Mouse (Mus musculus): ENCODE measurements around the gene Atp6v0d1.

The Atp6v0d1 gene

DNA sequence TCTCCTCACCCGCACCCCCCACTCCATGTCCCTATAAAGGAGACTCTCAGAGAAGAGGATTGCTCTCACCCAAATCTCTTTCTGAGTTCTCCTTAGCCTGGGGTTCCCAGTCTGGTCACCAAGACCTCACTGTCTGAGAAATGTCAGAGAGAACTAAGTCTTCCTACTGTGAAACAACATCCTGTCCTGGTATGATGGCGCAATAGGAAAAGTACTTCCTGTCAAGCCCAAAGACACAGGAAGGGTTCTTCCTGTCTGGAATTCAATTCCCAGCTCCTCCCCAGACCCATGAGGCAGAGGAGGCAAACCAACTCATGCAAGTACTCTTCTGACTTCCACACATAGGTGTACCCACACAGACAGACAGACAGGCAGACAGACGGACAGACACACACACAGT lies 61.2 kb downstream of the Atp6v0d1 start:
- DNase-seq (ENCODE audit: low spot score), result no peak

DNA sequence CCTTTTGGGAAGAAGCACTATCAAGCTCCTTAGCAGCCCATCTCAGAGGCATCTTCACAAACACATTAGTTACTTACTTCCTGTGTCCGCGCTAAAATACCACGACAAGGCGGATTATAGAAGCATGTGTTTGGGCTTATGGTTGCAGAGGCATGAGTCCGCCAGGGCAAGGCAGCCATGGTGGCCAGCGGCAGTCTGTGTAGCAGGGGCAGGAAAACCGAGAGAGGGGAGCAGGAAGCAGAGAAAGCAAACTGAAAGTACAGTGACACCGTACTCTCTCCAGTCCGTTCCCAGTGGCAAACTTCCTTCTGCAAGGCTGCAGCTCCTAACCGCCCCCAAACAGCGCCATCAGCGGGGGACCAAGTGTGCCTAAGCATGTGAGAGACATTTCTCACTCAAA lies 66.1 kb downstream of the Atp6v0d1 start:
- no peak for DNase-seq (ENCODE audit: low spot score)

DNA sequence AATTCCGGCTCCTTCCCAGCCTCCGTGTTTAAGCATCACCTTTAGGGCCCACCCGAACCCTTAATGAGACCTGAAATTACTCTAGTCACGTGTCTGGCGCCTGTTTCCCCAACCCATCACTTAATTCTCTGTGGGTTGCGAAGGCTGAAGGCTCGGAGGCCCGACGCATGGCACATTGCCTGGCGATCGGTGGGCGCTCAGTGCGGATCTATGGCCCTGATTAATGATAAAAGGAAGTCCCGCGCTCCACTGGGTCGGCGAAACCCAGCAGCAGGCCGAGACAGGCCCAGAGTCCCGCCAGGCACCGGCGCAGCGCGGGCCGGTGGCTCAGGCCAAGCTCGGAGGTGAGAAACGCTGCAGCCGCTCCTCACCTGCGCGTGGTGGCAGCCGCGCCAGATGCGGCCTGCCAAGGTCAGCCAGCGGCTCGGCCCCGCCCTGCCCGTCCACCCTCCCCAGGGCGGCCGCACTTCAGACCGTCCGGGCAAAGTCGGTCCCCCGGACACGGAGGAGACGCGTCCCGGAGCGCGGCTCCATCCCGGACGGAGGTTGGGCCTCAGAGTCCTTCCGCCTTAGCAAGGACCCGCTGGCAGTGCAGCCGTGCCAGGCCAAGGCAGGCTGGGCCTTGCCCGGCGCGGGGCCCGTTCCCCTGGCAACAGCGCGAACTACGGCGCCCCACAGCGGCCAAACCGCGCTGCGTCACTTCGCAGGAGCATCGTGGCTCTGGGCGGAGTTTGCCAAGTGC lies 69.2 kb downstream of the Atp6v0d1 start, which contains the start of gene Zdhhc1:
Zdhhc1 (minus strand) TSS at position 464 of the 742 bp plus-strand sequence.
- DNase-seq (ENCODE audit: low spot score), result peak; percentile 70

GRCm38 (mm10) chr8:105495350-105496302 lies 70.2 kb downstream of the Atp6v0d1 start:
- DNase-seq (ENCODE audit: low spot score), result no peak

- DNase-seq (ENCODE audit: low spot score), result no peak
These were observed 71.3 kb downstream of the Atp6v0d1 start for GRCm38 (mm10) chr8:105494566-105494965.

DNA sequence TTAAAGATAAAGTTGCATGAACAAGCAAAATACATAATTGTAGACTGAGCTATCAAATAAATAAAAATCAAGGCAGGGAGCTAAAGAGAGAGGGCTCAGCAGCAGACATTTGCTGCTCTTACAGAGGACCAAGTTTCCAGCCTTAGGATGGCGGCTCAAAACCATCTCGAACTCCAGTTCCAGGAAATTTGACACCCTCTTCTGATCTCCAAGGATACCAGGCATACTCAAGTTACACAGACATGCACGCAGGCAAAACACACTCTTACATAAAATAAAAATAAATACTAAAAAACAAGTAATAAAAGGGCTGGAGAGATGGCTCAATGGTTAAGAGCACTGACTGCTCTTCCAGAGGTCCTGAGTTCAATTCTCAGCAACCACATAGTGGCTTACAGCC lies 72.4 kb downstream of the Atp6v0d1 start:
- DNase-seq (ENCODE audit: low spot score), result no peak

DNA sequence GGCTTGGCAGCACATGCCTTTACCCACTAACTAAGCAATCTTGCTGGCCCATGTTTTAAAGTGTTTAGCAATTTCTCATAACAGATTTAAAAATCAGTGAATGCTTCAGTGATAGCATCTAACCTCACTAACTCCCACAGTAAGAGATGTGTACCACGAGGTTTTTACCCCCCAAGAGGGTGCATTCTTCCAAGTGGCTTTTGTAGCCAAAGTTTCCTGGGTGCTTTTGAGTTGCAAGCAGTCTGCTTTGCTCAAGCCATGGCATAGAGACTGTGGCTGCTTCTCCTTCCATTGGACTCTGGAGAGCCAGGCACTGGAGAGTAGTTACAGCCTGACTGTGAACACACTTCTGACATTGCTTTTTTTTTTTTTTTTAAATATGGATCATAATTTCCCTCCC lies 76.6 kb downstream of the Atp6v0d1 start:
- no peak for DNase-seq (ENCODE audit: low spot score)

- DNase-seq (ENCODE audit: low spot score), result no peak
These were observed 77.8 kb downstream of the Atp6v0d1 start for GRCm38 (mm10) chr8:105488082-105488481.

- DNase-seq (ENCODE audit: low spot score), result no peak
These were observed 81.5 kb downstream of the Atp6v0d1 start for GRCm38 (mm10) chr8:105484392-105484791.

GRCm38 (mm10) chr8:105484030-105484368 lies 81.8 kb downstream of the Atp6v0d1 start:
- no peak for DNase-seq (ENCODE audit: low spot score)

DNA sequence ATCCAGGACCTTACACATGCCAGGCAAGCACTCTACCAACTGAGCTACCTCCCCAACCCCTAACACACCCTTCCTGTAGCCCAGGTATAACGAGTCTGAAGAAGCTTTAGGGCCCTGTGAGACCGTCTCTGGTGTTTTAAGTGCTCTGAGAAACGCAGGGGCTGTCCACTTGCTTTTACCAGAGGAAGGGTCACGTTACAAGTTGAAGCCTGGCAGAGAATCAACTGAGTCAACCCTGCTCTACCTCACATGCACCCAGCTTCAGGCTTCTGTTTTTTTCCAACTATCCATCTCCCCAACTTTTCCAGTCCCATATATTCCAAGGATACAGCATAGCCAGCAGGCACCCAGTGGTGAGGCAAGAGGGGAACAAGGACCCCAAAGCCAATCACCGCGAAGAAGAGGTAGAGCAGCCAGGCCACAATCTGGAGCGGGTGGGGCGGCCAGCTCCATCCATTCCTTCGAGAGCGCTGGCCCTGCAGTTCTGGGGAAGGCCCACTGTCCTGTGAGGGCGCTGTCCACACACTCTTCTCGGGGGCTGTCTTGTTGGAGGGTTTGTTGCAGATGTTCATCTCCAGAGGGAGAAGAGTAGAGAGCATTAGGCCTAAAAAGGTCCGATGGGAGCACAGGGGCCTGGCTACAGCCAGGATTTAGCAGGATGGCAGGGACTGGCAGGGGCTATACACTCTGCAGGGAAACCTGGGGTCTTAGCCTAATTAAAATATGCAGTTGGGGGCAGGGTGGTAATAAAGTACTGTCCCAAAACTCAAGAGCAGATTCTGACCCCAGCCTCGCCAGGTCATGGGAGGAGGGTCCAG lies 82.4 kb downstream of the Atp6v0d1 start:
- no peak for DNase-seq (ENCODE audit: low spot score)

DNA sequence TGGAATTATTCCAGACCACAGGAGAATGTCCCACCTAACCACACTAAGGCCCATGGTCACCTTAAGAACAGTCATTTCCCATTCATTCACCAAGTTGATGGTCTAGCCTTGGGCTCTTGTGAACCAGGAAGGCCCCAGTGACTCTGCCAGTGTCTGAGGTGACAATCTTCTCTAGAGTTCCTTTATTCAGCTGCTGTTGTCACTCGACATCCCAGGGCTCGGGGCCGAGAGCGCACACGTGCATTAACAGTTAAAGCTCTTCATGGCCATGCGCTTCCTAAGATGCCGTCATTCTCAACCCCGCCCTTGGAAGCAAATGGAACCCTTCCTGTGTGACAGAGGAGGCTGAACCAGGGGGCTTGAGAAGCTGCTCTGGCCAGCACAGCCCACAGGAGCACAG lies 83.7 kb downstream of the Atp6v0d1 start:
- no peak for DNase-seq (ENCODE audit: low spot score)

- DNase-seq (ENCODE audit: low spot score), result no peak
These were observed 84.4 kb downstream of the Atp6v0d1 start for GRCm38 (mm10) chr8:105481453-105481852.

GRCm38 (mm10) chr8:105481013-105481412 lies 84.8 kb downstream of the Atp6v0d1 start:
- no peak for DNase-seq (ENCODE audit: low spot score)

DNA sequence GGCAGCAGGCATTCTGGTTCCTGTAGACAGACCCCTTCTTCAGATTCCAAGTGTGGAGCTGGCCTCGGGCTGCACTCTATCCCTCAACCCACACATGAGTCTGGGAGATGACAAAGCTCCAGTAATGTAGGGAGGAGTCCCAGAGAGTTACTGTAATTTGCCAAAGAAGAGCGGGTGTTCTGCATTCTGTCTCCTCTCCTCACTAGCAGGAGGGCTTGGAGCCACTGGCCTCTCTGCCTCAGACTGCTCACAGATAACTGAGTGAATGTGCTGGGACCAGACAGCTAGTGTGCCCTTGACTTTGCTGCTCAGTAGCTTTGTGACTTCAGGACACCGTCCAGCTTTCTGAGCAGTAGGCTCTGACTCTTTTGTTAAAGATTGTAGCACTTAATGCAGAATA lies 88.1 kb downstream of the Atp6v0d1 start:
- DNase-seq (ENCODE audit: low spot score), result no peak

DNA sequence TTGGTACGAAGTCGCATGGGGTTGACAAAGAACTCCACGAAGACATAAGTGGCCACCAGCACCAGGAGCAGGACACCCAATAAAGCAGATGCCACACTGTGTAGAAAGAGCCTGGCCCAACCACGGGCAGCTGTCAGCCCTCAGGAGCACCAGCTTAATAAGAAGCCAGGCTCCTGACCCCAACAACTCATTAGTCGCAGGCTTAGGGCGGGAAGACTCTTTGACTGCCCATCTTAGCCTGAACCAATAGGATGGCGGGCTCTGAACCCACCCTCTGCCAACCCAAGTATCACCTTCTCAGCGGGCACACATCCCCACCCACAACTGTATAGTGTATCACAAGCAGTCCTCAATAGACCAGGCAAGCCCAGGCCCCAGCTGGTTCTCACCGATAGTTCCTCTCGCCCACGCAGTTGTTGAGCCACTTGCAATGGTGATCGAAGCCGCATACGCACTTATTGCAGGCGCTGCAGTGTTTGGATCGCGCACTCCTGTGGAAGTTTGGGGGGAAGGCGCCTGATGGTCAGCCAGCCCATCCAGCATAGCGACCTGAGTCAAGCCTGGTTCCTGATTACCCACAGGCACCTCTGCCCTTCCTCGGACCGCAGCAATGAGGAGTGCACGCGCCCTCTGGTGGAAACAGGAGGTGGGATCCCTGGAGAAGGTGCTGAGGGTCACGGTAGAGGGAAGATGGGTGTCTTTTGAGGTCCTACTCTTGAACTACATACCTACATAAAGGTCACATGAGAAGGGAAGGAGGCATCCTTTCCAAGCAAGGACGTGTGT lies 89.0 kb downstream of the Atp6v0d1 start:
- DNase-seq (ENCODE audit: low spot score), result no peak

DNA sequence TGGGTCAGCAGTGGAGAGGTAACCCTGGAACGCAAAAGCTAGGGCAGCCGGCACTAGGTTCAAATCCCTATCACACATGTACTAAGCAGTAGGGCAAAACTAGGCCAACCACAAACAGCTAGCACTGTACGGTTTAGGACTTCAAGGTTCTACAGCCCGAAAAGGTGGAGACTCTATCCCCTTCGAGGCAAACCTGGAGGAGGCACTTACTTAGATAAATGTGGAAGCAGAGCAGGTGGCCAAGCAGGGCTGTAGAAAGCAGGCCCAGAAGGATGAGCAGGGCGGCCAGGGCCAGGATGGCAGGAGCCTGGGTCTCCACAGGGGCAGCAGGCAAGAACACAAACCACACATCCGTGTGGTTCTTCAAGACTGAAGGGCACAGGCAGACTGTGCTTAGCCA lies 89.7 kb downstream of the Atp6v0d1 start:
- DNase-seq (ENCODE audit: low spot score), result no peak

DNA sequence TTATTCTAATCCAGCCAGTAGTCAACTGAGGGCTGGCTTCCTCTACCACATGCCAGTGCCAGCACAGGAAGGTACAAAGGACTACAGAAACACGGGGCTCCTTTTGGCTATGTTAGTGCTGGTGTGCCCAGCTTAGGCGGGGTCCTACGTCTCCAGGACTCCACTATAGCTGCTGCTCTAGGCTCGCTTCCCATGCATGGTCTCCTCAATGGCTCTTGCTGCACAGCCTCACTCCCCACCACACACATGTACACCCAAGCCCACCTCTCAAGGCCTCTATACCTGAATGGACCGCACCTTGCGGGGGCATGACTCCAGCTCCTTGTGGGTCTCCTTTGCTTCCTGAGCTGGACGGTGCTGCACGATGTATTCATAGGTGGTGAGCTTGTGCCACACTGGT lies 90.1 kb downstream of the Atp6v0d1 start:
- DNase-seq (ENCODE audit: low spot score), result no peak

GRCm38 (mm10) chr8:105475254-105475653 lies 90.6 kb downstream of the Atp6v0d1 start:
- DNase-seq (ENCODE audit: low spot score), result no peak

- no peak for DNase-seq (ENCODE audit: low spot score)
These were observed 91.2 kb downstream of the Atp6v0d1 start for GRCm38 (mm10) chr8:105474680-105475079.
